Mouse (Mus musculus) megakaryocyte-erythroid progenitor cell, adult 5-6 weeks (primary cell): ENCODE measurements around the gene Olfr497. TPM values are rescaled to one million over a fixed set of nuclear protein-coding genes. Genes with fewer than 3 reads are reported as not detected.

Source experiments
- ATAC-seq: replicated peaks from 2 replicates; pipeline ENCODE4 v1.8.0; 2016; ENCODE audit warnings: mild to moderate bottlenecking, inconsistent platforms; ENCODE audit not compliant: severe bottlenecking, poor library complexity, low FRiP score, low TSS enrichment
- total RNA-seq, 2 experiments: library from RNA; stranded (forward) in 1 of 2; stranded (reverse) in 1 of 2; fragments of 200-1000, 215-1000 nt in 1 of 2; fragments of >200 nt in 1 of 2; fragmentation: Nextera tagmentation in 1 of 2; gene quantifications; 2 replicates each; pipeline ENCODE4 v1.2.3; 2014 to 2017

Gene Olfr497
- not detected in 2 replicates for total RNA-seq (2014; fragmentation: Nextera tagmentation)
- total RNA-seq (2017) = not detected in 2 replicates

DNA sequence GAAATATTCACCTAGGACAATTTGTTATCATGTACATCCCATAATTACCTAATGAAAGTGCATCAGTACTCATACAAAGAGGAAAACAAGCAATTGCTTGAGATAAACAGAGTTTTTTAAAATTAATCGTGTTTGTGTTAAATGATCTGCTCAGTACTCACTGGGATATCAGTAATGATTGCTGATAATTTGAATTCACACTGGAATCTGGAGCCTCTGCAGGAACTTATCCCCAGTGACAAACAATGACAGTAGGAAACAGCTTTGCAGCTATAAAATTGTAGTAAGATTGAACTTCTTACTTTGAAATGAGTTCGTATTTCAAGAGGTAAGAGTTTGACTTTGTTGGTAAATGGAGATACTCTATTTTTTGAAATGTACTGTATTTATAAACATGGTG is at the start of gene Olfr497:
Gene Olfr497 (plus strand): TSS at position 301 of the 400 bp plus-strand sequence.
- no peak for ATAC-seq

DNA sequence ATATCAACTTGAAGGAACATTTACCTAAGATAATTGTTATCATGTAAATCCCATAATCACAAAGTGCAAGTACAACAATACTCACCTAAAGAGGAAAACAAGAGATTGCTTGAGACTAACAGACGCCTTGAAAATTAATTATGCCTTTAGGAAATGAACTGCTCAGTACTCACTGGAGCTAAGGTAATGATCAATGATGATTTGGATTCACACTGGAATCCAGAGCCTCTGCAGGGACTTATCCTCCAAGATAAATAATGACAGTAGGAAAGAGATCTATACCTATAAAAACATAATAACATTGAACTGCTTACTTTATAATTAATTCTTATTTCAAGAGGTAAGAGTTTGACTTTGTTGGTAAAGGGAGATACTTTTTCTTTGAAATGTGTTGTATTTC is 27.4 kb upstream of the Olfr497 start, which contains the start of gene Olfr495:
Gene Olfr495 (plus strand): TSS at position 301 of the 400 bp plus-strand sequence.
- ATAC-seq = no peak

DNA sequence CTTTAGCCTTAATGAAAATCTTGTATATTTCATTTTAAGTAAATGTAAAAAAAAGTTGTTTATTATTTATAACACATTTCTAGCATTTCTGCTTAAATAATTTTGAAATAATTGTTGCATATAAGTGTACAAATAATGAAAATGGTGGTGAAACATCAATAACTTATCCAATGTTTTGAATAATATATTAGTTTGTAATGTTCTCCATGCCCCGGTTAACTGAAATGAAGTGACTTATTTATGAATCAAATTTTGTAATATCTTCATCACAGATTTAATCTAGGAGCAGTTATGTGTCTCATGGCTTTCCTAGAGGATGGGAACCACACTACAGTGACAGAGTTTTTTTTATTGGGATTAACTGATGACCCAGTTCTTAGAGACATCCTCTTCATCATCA is 44.8 kb downstream of the Olfr497 start, which contains the start of gene Olfr498:
Gene Olfr498 (plus strand): TSS at position 301 of the 400 bp plus-strand sequence.
- ATAC-seq = no peak

Other genes starting within 250 kb of the Olfr497 start
- gene Olfr486, start 247.7 kb upstream of the Olfr497 start, total RNA-seq (2014; fragmentation: Nextera tagmentation) = not detected in 2 replicates
- not detected in 2 replicates for gene Olfr486, start 247.7 kb upstream of the Olfr497 start, total RNA-seq (2017)
- gene Olfr487, start 205.8 kb upstream of the Olfr497 start, total RNA-seq (2014; fragmentation: Nextera tagmentation) = not detected in 2 replicates
- gene Olfr487, start 205.8 kb upstream of the Olfr497 start, total RNA-seq (2017) = not detected in 2 replicates
- not detected in 2 replicates for gene Olfr488, start 162.1 kb upstream of the Olfr497 start, total RNA-seq (2014; fragmentation: Nextera tagmentation)
- not detected in 2 replicates for gene Olfr488, start 162.1 kb upstream of the Olfr497 start, total RNA-seq (2017)
- gene Olfr490, start 131.5 kb upstream of the Olfr497 start, total RNA-seq (2014; fragmentation: Nextera tagmentation) = not detected in 2 replicates
- gene Olfr490, start 131.5 kb upstream of the Olfr497 start, total RNA-seq (2017) = not detected in 2 replicates
- gene Olfr491, start 107.0 kb upstream of the Olfr497 start, total RNA-seq (2014; fragmentation: Nextera tagmentation) = not detected in 2 replicates
- gene Olfr491, start 107.0 kb upstream of the Olfr497 start, total RNA-seq (2017) = not detected in 2 replicates
- gene Olfr492, start 96.7 kb upstream of the Olfr497 start, total RNA-seq (2014; fragmentation: Nextera tagmentation) = not detected in 2 replicates
- gene Olfr492, start 96.7 kb upstream of the Olfr497 start, total RNA-seq (2017) = not detected in 2 replicates
- not detected in 2 replicates for gene Olfr493, start 73.4 kb upstream of the Olfr497 start, total RNA-seq (2014; fragmentation: Nextera tagmentation)
- not detected in 2 replicates for gene Olfr493, start 73.4 kb upstream of the Olfr497 start, total RNA-seq (2017)
- gene Olfr494, start 55.1 kb upstream of the Olfr497 start, total RNA-seq (2014; fragmentation: Nextera tagmentation) = not detected in 2 replicates
- gene Olfr494, start 55.1 kb upstream of the Olfr497 start, total RNA-seq (2017) = not detected in 2 replicates
- not detected in 2 replicates for gene Olfr495, start 27.3 kb upstream of the Olfr497 start, total RNA-seq (2014; fragmentation: Nextera tagmentation)
- gene Olfr495, start 27.3 kb upstream of the Olfr497 start, total RNA-seq (2017) = not detected in 2 replicates
- not detected in 2 replicates for gene Olfr498, start 44.9 kb downstream of the Olfr497 start, total RNA-seq (2014; fragmentation: Nextera tagmentation)
- gene Olfr498, start 44.9 kb downstream of the Olfr497 start, total RNA-seq (2017) = not detected in 2 replicates
- gene Olfr502, start 104.6 kb downstream of the Olfr497 start, total RNA-seq (2014; fragmentation: Nextera tagmentation) = not detected in 2 replicates
- gene Olfr502, start 104.6 kb downstream of the Olfr497 start, total RNA-seq (2017) = not detected in 2 replicates
- gene Olfr503, start 124.1 kb downstream of the Olfr497 start, total RNA-seq (2014; fragmentation: Nextera tagmentation) = not detected in 2 replicates
- gene Olfr503, start 124.1 kb downstream of the Olfr497 start, total RNA-seq (2017) = not detected in 2 replicates
- not detected in 2 replicates for gene Olfr504, start 145.4 kb downstream of the Olfr497 start, total RNA-seq (2014; fragmentation: Nextera tagmentation)
- gene Olfr504, start 145.4 kb downstream of the Olfr497 start, total RNA-seq (2017) = not detected in 2 replicates
- gene Olfr506, start 190.4 kb downstream of the Olfr497 start, total RNA-seq (2014; fragmentation: Nextera tagmentation) = not detected in 2 replicates
- gene Olfr506, start 190.4 kb downstream of the Olfr497 start, total RNA-seq (2017) = not detected in 2 replicates
- not detected in 2 replicates for gene Olfr507, start 201.4 kb downstream of the Olfr497 start, total RNA-seq (2014; fragmentation: Nextera tagmentation)
- not detected in 2 replicates for gene Olfr507, start 201.4 kb downstream of the Olfr497 start, total RNA-seq (2017)
- not detected in 2 replicates for gene Olfr508, start 209.6 kb downstream of the Olfr497 start, total RNA-seq (2014; fragmentation: Nextera tagmentation)
- not detected in 2 replicates for gene Olfr508, start 209.6 kb downstream of the Olfr497 start, total RNA-seq (2017)
- not detected in 2 replicates for gene Olfr509, start 231.5 kb downstream of the Olfr497 start, total RNA-seq (2014; fragmentation: Nextera tagmentation)
- gene Olfr509, start 231.5 kb downstream of the Olfr497 start, total RNA-seq (2017) = not detected in 2 replicates
- gene Olfr510, start 246.0 kb downstream of the Olfr497 start, total RNA-seq (2014; fragmentation: Nextera tagmentation) = not detected in 2 replicates
- not detected in 2 replicates for gene Olfr510, start 246.0 kb downstream of the Olfr497 start, total RNA-seq (2017)